Mouse (Mus musculus): ENCODE data around the gene Bcam. TPM values are rescaled to one million over a fixed set of nuclear protein-coding genes. Genes with fewer than 3 reads are reported as not detected.

Gene Bcam
- polyA plus RNA-seq, 1 experiment from 2014 or later = 8.8 TPM

GRCm38 (mm10) chr7:19763829-19764477 is 6.9 kb downstream of the Bcam start:
- no peak overlapping the region for H3K27ac ChIP-seq (ENCODE audit: low read depth)
- H3K9ac ChIP-seq (replicated peaks) = no peak overlapping the region
- no peak for DNase-seq
- H3K27me3 ChIP-seq (ENCODE audit: insufficient read depth, low read length) = no peaks in the 10 kb centered on the region
- H3K9me3 ChIP-seq (ENCODE audit: low read length) = no peaks in the 10 kb centered on the region
- 75% methylated on average over 12 of the region's 13 CpGs for WGBS (ENCODE audit: insufficient replicate concordance)
- no peaks in the 10 kb centered on the region; the same call in 1 of the 2 replicates for H3K4me1 ChIP-seq (ENCODE audit: insufficient read depth)
- no peak for ATAC-seq
- no peak overlapping the region for H3K4me2 ChIP-seq (ENCODE audit: low read depth, low read length)
- H3K4me3 ChIP-seq (ENCODE audit: low read depth, low read length) = no peak overlapping the region
- H3K36me3 ChIP-seq (replicated peaks; ENCODE audit: insufficient read depth, low read length) = no peaks in the 10 kb centered on the region
- TF ChIP-seq CTCF (IDR thresholded peaks at IDR 0.05; ENCODE audit: low read depth) (no peak), EP300 (IDR thresholded peaks at IDR 0.05; ENCODE audit: low read depth) (no peak)

DNA sequence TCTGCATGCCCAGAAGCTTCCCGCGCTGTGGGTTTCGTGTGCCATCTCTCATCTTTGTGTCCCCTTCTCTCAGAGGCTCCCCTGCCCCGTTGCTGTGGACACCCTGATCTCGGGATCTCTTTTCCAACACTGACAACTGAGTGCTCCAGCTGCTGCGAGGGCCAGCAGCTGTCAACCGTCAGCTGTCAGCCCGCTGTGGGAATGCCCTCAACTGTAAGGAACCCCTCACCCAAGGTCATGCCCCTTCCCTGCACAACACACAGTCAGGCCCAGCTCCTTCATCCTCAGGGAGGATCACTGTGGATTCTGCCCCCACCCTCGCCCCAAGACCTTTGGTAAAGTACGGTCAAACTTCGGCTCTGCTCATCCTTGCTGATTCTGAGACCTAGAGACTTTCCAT is 8.5 kb downstream of the Bcam start:
- H3K36me3 ChIP-seq (replicated peaks; ENCODE audit: insufficient read depth, low read length) = no peaks in the 10 kb centered on the region
- WGBS (ENCODE audit: insufficient replicate concordance) = 79% methylated on average over 11 of the region's 11 CpGs
- no peak overlapping the region for H3K4me3 ChIP-seq (ENCODE audit: low read depth, low read length)
- no peak overlapping the region for H3K9ac ChIP-seq (replicated peaks)
- no peak overlapping the region for H3K4me2 ChIP-seq (ENCODE audit: low read depth, low read length)
- no peak for ATAC-seq
- TF ChIP-seq CTCF (IDR thresholded peaks at IDR 0.05; ENCODE audit: low read depth) = no peak
- TF ChIP-seq EP300 (IDR thresholded peaks at IDR 0.05; ENCODE audit: low read depth) = no peak
- H3K9me3 ChIP-seq (ENCODE audit: low read length) = no peaks in the 10 kb centered on the region
- H3K4me1 ChIP-seq (ENCODE audit: insufficient read depth) = no peaks in the 10 kb centered on the region; the same call in 1 of the 2 replicates
- no peak overlapping the region for H3K27ac ChIP-seq (ENCODE audit: low read depth)
- no peaks in the 10 kb centered on the region for H3K27me3 ChIP-seq (ENCODE audit: insufficient read depth, low read length)
- no peak for DNase-seq

DNA sequence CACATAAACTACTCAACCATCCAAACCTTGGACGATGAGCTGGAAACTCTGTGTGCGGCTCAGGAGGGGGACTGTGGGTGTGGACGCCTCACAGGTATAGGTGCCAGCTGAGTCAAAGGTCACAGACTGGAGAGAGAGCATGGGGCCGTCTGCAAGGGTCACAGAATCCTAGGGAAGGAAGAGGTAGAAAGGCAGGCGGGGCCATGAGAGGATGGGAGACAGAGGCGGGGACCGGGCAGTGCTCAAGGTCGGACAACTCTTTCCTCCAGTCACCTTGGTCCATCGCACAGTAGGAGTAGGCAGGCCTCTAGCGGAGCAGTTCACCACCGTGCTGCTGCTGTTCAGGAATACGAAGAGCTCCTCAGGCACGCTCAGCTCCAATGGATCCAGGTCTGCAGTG is 10.8 kb downstream of the Bcam start:
- no peak overlapping the region for H3K4me3 ChIP-seq (ENCODE audit: low read depth, low read length)
- no peak for DNase-seq
- H3K4me1 ChIP-seq (ENCODE audit: insufficient read depth) = no peaks in the 10 kb centered on the region; the same call in 1 of the 2 replicates
- H3K27me3 ChIP-seq (ENCODE audit: insufficient read depth, low read length) = no peaks in the 10 kb centered on the region
- no peak for ATAC-seq
- no peaks in the 10 kb centered on the region for H3K9me3 ChIP-seq (ENCODE audit: low read length)
- WGBS (ENCODE audit: insufficient replicate concordance) = 70% methylated on average over 13 of the region's 13 CpGs
- H3K9ac ChIP-seq (replicated peaks) = no peak overlapping the region
- no peak for TF ChIP-seq EP300 (IDR thresholded peaks at IDR 0.05; ENCODE audit: low read depth)
- no peak for TF ChIP-seq CTCF (IDR thresholded peaks at IDR 0.05; ENCODE audit: low read depth)
- H3K4me2 ChIP-seq (ENCODE audit: low read depth, low read length) = no peak overlapping the region
- H3K36me3 ChIP-seq (replicated peaks; ENCODE audit: insufficient read depth, low read length) = no peaks in the 10 kb centered on the region
- H3K27ac ChIP-seq (ENCODE audit: low read depth) = no peak overlapping the region

DNA sequence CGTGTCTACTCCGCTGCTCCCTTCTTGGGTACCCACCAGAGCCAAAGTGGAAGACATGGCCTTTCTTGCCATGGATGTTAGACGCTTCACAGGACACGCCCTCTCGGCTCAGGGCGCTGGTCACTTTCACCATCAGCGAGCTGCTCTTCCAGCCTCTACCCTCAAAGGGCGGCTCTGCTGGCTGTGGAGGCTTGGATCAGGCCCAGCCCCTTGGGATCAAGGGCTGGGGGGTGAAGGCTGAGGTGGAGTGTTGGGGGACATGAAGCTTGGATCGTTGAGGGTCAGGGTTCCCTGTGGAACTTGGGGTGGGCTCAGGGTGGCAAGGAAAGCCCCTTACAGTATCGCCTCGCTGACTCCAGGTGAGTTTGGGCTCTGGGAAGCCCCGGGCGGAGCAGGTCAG is 12.2 kb downstream of the Bcam start:
- Histone ChIP-seq H3K4me2 (ENCODE audit: low read depth, low read length) (no peak overlapping the region), H3K36me3 (replicated peaks; ENCODE audit: insufficient read depth, low read length) (no peaks in the 10 kb centered on the region), H3K9ac (replicated peaks) (no peak overlapping the region), H3K27ac (ENCODE audit: low read depth) (no peak overlapping the region), H3K9me3 (ENCODE audit: low read length) (no peaks in the 10 kb centered on the region), H3K4me3 (ENCODE audit: low read depth, low read length) (no peak overlapping the region), H3K27me3 (ENCODE audit: insufficient read depth, low read length) (no peaks in the 10 kb centered on the region), H3K4me1 (ENCODE audit: insufficient read depth) (no peaks in the 10 kb centered on the region; the same call in 1 of the 2 replicates)
- no peak for ATAC-seq
- no peak for DNase-seq
- WGBS (ENCODE audit: insufficient replicate concordance) = 81% methylated on average over 13 of the region's 13 CpGs
- TF ChIP-seq EP300 (IDR thresholded peaks at IDR 0.05; ENCODE audit: low read depth) (no peak), CTCF (IDR thresholded peaks at IDR 0.05; ENCODE audit: low read depth) (no peak)

- no peak overlapping the region for H3K4me3 ChIP-seq (ENCODE audit: low read depth, low read length)
- H3K27me3 ChIP-seq (ENCODE audit: insufficient read depth, low read length) = no peaks in the 10 kb centered on the region
- 0 out of 2 replicates have a peak overlapping the region, but pooled peaks have one; percentile 2 for H3K4me2 ChIP-seq (ENCODE audit: low read depth, low read length)
- H3K36me3 ChIP-seq (replicated peaks; ENCODE audit: insufficient read depth, low read length) = no peaks in the 10 kb centered on the region
- H3K9ac ChIP-seq (replicated peaks) = no peak overlapping the region
- no peaks in the 10 kb centered on the region for H3K9me3 ChIP-seq (ENCODE audit: low read length)
- 47% methylated on average over 23 of the region's 24 CpGs for WGBS (ENCODE audit: insufficient replicate concordance)
- no peaks in the 10 kb centered on the region; the same call in 1 of the 2 replicates for H3K4me1 ChIP-seq (ENCODE audit: insufficient read depth)
- ATAC-seq = peak; percentile 29; the same call in 1 of the 2 replicates
- DNase-seq = no peak
- peak overlapping the region; percentile 39; the same call in 1 of the 2 replicates for H3K27ac ChIP-seq (ENCODE audit: low read depth)
- TF ChIP-seq CTCF (IDR thresholded peaks at IDR 0.05; ENCODE audit: low read depth) = no peak
- TF ChIP-seq EP300 (IDR thresholded peaks at IDR 0.05; ENCODE audit: low read depth) = no peak
These were observed 14.7 kb downstream of the Bcam start for GRCm38 (mm10) chr7:19755851-19756786.

GRCm38 (mm10) chr7:19755008-19755407 is 15.8 kb downstream of the Bcam start:
- H3K27ac ChIP-seq (ENCODE audit: low read depth) = no peak overlapping the region
- no peak overlapping the region for H3K4me2 ChIP-seq (ENCODE audit: low read depth, low read length)
- H3K9ac ChIP-seq (replicated peaks) = no peak overlapping the region
- TF ChIP-seq CTCF (IDR thresholded peaks at IDR 0.05; ENCODE audit: low read depth) (peak; percentile 8; the same call in 1 of the 2 replicates), EP300 (IDR thresholded peaks at IDR 0.05; ENCODE audit: low read depth) (no peak)
- no peaks in the 10 kb centered on the region for H3K9me3 ChIP-seq (ENCODE audit: low read length)
- H3K27me3 ChIP-seq (ENCODE audit: insufficient read depth, low read length) = no peaks in the 10 kb centered on the region
- peaks cover 7% of the 10 kb centered on the region; the same call in 1 of the 2 replicates for H3K4me1 ChIP-seq (ENCODE audit: insufficient read depth)
- H3K36me3 ChIP-seq (replicated peaks; ENCODE audit: insufficient read depth, low read length) = no peaks in the 10 kb centered on the region
- H3K4me3 ChIP-seq (ENCODE audit: low read depth, low read length) = no peak overlapping the region
- DNase-seq (no peak), ATAC-seq (no peak)
- WGBS (ENCODE audit: insufficient replicate concordance) = 64% methylated on average over 2 of the region's 2 CpGs
